Mouse (Mus musculus): ENCODE measurements around the gene Gm10778.

DNA sequence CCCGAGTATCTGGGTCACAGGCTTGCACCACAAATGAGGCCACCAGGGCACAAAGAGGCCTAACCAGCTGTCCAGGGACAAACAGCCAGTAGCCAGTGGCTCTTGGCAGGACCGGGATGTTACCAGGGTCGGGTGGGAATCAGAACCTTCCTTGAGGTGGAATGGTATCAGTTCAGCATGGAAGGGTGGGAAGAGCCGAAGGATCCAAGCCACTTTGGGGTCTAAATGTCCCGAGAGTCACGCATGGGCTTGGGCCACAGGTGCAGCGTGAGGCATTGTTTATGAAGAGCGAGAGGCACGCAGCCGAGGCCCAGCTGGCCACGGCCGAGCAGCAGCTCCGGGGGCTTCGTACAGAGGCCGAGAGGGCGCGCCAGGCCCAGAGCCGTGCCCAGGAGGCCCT, 4.1 kb upstream of the Gm10778 start:
- TF ChIP-seq CTCF (IDR thresholded peaks at IDR 0.05; ENCODE audit: low read depth, low read length): no peak
- no peak for TF ChIP-seq POLR2A (IDR thresholded peaks at IDR 0.05; ENCODE audit: borderline replicate concordance, low read depth, low read length)

Data from bone marrow macrophage, adult 2 months (primary cell).